Mouse (Mus musculus) stomach, embryonic 15.5 days (tissue): ENCODE measurements around the gene Rhov. TPM values are rescaled to one million over a fixed set of nuclear protein-coding genes. Genes with fewer than 3 reads are reported as not detected.

Experiments
- ATAC-seq: fragments of 200-750 bp; cut with Nextera tagmentation; 2 replicates; pipeline ENCODE4 v1.8.0; 2017; ENCODE audit warnings: low read depth, moderate number of reproducible peaks, moderate TSS enrichment; ENCODE audit not compliant: insufficient read depth, low FRiP score
- H3K27ac ChIP-seq: fragments of 300-500 bp; sonication (generic); 2 replicates; pipeline ENCODE4 v1.5.1; 2015; ENCODE audit warnings: mild to moderate bottlenecking, inconsistent platforms
- H3K27me3 ChIP-seq: fragments of 300-500 bp; sonication (generic); replicated peaks from 2 replicates; pipeline ENCODE4 v1.6.1; 2015; ENCODE audit warnings: inconsistent platforms
- H3K36me3 ChIP-seq: fragments of 300-500 bp; sonication (generic); 2 replicates; pipeline ENCODE4 v1.6.1; 2015; ENCODE audit warnings: inconsistent platforms
- H3K4me1 ChIP-seq: fragments of 300-500 bp; sonication (generic); 2 replicates; pipeline ENCODE4 v1.6.1; 2015; ENCODE audit warnings: inconsistent platforms
- H3K4me2 ChIP-seq: fragments of 300-500 bp; sonication (generic); 2 replicates; pipeline ENCODE4 v1.6.1; 2015; ENCODE audit warnings: mild to moderate bottlenecking, inconsistent platforms
- H3K4me3 ChIP-seq: fragments of 300-500 bp; sonication (generic); replicated peaks from 2 replicates; pipeline ENCODE4 v1.5.1; 2015; ENCODE audit warnings: inconsistent platforms
- H3K9ac ChIP-seq: fragments of 300-500 bp; sonication (generic); 2 replicates; pipeline ENCODE4 v1.6.1; 2015; ENCODE audit warnings: inconsistent platforms
- H3K9me3 ChIP-seq: fragments of 300-500 bp; sonication (generic); 2 replicates; pipeline ENCODE4 v1.6.1; 2016; ENCODE audit warnings: inconsistent platforms
- WGBS: fragments of 180-500 bp; shearing (Covaris S2); methylation state at CpG from one replicate; pipeline ENCODE4 v1.1.7; 2015; 5-methylcytosine and 5-hydroxymethylcytosine counted together
- polyA plus RNA-seq: library from polyadenylated mRNA; unstranded; fragments of >200 nt; fragmentation: Nextera tagmentation; extraction: Ambion mirVana; gene quantifications from 2 replicates; pipeline ENCODE4 v1.2.1, GENCODE M21; 2015

Rhov gene
- polyA plus RNA-seq, 1 experiment from 2014 or later, result 28.4 TPM

- no peak within 1 kb of the TSS for H3K9ac ChIP-seq
- whole genome bisulfite sequencing, result 65% methylated on average over 6 of the region's 6 CpGs
- H3K4me2 ChIP-seq, result no peak within 1 kb of the TSS
- H3K27ac ChIP-seq, result no peak within 1 kb of the TSS
- no peaks in the 10 kb centered on the region for H3K9me3 ChIP-seq
- no peak within 1 kb of the TSS for H3K4me3 ChIP-seq
- H3K36me3 ChIP-seq, result no peaks in the 10 kb centered on the region
- no peak for ATAC-seq
- no peaks in the 10 kb centered on the region for H3K4me1 ChIP-seq
- H3K27me3 ChIP-seq, result no peaks in the 10 kb centered on the region
Observed at GRCm38 (mm10) chr2:119229775-119230704, 41.0 kb downstream of the Rhov start, which contains the start of gene Ppp1r14d. Ppp1r14d (minus strand) TSS chr2:119229906.

Other genes starting within 250 kb of the Rhov start
- 22.3 and 24.7 TPM in 2 replicates for gene Ccdc32, start 241.9 kb downstream of the Rhov start, polyA plus RNA-seq
- gene Rpusd2, start 236.5 kb downstream of the Rhov start, polyA plus RNA-seq, result 3.9 and 4.1 TPM in 2 replicates
- 52.2 and 57.6 TPM in 2 replicates for gene Knl1, start 224.2 kb downstream of the Rhov start, polyA plus RNA-seq
- gene Rad51, start 158.5 kb downstream of the Rhov start, polyA plus RNA-seq, result 42.1 and 49.5 TPM in 2 replicates
- 36.6 and 40.5 TPM in 2 replicates for gene Rmdn3, start 114.2 kb downstream of the Rhov start, polyA plus RNA-seq
- 9.2 and 16.4 TPM in 2 replicates for gene Gchfr, start 103.5 kb downstream of the Rhov start, polyA plus RNA-seq
- 0.90 and 1.1 TPM in 2 replicates for gene Gm14137, start 96.8 kb downstream of the Rhov start, polyA plus RNA-seq
- 48.7 and 58.0 TPM in 2 replicates for gene Zfyve19, start 62.7 kb downstream of the Rhov start, polyA plus RNA-seq
- 18.5 and 19.4 TPM in 2 replicates for gene Dnajc17, start 62.5 kb downstream of the Rhov start, polyA plus RNA-seq
- gene Ppp1r14d, start 41.4 kb downstream of the Rhov start, polyA plus RNA-seq, result 3.0 and 4.4 TPM in 2 replicates
- gene Spint1, start 33.9 kb downstream of the Rhov start, polyA plus RNA-seq, result 74.8 and 80.2 TPM in 2 replicates
- 16.4 and 18.0 TPM in 2 replicates for gene Vps18, start 17.5 kb upstream of the Rhov start, polyA plus RNA-seq
- 7.0 and 8.7 TPM in 2 replicates for gene Dll4, start 54.5 kb upstream of the Rhov start, polyA plus RNA-seq
- 1.6 TPM in 2 replicates for gene Chac1, start 80.0 kb upstream of the Rhov start, polyA plus RNA-seq
- 4.0 and 4.2 TPM in 2 replicates for gene Ino80, start 206.4 kb upstream of the Rhov start, polyA plus RNA-seq